Mouse (Mus musculus): ENCODE results near the gene Prelp.

DNA sequence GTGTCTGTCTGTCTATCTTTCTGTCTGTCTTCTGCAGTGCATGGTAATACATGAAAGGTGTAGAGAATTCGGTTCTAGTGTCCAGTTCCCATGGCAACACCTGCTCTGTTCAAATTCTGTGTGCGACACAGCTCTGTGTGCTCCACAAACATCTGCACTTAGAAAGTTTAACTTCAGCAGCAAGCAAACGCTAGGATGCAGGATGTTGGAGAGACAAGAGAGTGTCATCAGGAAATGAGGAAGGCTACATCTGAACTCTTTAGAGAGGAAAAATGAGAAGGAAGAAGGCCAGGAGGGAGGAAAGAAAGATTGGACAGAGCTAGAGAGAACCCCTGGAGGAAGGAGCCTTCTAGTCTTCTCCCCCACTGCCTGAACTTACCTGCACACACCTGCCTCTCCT lies 338 bp downstream of the Prelp start:
- no peak for TF ChIP-seq POLR2A (IDR thresholded peaks at IDR 0.05; ENCODE audit: control insufficient read depth, extremely low read depth, insufficient read depth, low read length, poor library complexity)
- no peak for TF ChIP-seq CTCF (IDR thresholded peaks at IDR 0.05; ENCODE audit: borderline replicate concordance, control insufficient read depth, extremely low read depth, insufficient read depth, low read length, poor library complexity)
